Mouse (Mus musculus): ENCODE measurements around the gene Nckap5.
"Not testable (repeated sequence)": the region's sequence is repeated elsewhere in the genome, so short reads cannot be mapped to it uniquely, and the experiment has no call there.

The Nckap5 gene

DNA sequence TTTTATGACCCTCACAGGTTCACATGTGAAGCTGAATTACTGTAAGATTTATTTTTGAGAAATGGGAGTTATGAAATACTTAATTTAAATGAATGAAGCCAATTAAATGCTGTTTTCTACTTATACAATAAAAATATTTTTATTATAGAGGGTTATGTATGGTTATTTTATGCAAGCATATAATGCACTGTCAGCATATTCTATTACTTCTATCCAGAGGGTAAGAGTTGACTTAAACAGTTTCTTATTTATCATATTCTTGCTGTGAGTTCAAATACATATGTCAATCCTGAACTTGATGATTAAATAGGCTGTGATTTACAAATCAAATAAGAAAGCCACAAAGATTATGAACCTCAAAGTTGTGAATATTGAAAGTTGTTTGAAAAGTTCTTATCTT is 633.7 kb downstream of the Nckap5 start:
- no peak for DNase-seq (ENCODE audit: low read depth, low spot score)

DNA sequence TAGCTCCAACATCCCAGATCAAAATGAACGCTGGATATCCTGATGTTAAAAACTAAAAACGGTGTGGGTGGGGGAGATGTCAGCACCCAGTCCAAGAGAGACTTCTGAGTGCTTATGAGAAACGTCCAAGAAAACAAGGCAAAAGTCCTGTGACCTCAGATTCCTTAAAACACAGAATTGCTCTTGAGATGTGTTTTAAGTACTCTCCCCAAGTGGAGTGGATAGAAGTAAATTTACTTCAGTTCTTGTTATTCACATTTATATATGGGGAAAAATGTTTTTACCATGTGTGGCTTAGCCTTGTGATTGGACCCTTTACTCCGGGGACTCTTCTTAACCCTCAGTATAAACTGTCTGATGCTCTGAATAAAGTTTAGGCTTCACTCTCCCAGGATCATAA is 640.2 kb downstream of the Nckap5 start:
- DNase-seq (ENCODE audit: low read depth, low spot score): no peak

DNA sequence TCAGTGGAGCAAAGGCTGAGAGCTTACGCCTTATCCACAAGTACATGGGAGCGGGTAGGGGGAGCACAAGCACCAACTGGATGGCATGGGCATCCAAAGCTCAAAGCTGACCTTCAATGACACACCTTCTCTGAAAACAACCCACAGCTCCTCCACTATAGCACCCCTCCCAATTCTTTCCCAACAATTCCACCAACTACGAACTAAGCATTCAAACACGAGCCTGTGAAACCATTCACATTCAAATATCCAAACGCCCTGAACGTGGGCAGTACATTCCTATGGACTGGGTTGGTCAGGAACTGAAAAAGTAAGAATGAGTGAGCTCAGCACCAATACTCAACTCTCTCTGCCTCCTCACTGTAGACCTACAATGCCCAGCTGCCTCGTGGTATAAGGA is 646.8 kb downstream of the Nckap5 start:
- peak; percentile 39 for DNase-seq (ENCODE audit: low read depth, low spot score)

DNA sequence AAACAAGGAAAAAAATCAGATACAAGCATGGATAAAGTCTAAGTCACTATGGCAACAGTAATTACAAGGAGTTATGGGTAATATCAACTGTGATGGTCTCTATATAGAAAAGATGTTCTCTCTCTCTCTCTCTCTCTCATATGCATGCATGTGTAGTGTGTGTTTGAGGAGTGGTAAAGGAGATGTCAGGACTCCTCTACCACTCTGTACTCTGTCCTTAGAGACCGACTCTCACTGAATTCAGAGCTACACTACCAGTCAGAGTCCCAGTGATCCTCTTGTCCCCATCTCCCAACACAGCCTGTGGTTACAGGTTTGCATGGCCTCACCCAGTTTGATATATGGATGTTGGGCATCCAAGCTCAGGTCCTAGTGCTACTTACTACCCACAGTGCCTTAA is 662.0 kb downstream of the Nckap5 start:
- no peak for DNase-seq (ENCODE audit: low read depth, low spot score)

DNA sequence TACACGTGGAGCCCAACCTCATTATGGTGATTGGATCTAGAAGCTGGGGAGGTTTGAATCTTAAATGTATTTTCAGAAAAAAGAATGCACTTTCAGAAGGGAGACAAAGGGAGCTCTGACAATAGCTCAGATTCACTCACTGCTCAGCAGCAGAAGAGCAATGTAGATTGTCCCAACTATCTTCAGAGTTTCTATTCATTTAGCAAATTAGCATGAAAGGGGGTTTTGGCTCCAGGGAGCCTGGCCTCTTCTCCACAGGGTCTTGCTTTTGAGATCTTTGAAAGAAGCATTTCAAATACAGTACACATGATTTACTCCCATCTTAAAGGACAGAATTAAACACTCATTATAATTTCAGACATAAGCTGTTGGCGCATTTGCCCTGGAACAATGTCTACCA is 662.5 kb downstream of the Nckap5 start:
- no peak for DNase-seq (ENCODE audit: low read depth, low spot score)

DNA sequence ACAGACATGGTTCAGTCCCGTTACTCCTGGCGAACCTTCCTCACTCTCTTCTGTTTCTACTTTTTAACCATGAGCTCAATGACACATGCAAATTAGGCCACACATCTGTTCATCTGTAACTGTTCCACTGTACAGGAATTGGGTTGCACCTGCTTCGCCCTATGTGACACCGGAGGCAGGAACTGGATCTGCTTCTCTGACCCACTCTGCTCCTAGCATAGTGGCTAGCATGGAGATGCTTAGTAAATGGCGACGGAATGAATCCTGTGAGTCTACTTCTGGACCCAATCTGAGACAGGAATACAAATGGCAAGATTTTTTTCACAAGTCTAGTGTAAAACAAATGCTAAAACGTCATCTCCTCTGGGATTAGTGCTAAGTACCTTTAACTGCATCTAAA is 663.1 kb downstream of the Nckap5 start:
- no peak for DNase-seq (ENCODE audit: low read depth, low spot score)

DNA sequence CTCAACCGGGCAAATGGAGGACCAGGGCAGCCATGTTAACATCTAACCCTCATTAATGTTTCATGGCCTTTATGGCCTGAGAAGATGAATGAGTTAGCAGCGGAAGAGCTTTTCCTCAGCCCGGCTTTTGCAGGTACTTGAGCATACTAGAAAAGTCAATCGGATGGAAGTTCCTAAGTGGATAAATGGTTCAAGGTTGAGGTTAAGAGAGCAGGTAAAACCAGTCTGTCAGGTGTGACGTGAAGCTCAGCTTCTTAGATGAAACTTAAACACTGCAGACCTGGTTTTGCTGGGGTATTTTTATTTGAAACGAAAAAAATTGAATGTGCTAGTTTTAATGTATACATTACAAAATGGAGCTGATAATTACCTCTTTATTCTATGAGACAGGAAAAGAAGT is 671.3 kb downstream of the Nckap5 start:
- no peak for DNase-seq (ENCODE audit: low read depth, low spot score)

DNA sequence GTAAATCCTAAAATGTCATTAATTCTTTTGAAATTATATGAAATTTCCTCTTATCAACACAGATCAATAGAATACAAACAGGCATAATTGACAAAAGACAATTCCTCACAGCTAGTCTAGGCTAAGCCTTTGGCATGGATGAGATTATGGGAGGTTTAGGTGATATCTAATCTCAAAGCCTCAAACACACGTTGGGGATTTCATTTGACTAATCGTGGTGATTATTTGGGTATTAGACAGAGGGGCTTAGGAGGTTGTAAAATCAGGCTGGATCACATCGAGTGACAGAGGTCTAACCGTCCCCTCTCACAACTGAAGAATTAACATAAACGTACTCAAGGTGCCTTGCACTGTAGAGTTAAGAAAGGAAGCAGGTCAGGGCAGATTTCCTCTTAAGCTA is 674.8 kb downstream of the Nckap5 start:
- no peak for DNase-seq (ENCODE audit: low read depth, low spot score)

DNA sequence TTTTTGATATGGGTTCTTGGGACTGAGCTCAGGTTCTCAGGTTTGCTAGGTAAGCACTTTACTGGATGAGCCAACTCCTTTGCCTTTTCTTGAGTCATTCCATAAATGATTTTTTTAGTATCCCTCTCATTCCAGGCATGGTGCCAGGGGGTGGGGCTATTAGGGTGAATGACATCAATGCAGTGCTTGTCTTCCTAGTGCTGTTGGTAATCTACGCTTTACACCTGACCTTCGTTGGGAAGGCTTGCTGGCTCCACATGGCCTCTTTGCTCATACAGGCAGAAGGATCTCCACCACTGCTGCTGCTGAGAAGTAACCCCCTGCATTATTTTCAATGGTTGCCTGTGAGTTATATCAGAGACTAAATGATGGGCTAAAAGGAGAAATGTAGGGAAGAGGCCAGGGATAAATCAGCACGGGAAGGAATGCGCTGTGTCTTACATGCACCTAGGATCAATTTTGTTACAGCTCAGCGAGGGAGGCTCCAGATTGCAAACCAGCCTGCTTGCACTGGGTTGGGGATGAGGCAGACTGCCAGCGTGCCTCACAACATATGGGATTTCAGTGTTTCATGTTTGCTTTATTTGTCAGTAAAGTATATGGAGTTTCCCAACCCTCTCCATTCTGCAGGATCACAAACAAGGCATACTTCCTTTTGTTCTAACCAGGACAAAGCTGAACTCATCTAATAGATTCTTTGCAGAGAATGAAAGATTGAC is 676.9 kb downstream of the Nckap5 start:
- DNase-seq (ENCODE audit: low read depth, low spot score): no peak

DNA sequence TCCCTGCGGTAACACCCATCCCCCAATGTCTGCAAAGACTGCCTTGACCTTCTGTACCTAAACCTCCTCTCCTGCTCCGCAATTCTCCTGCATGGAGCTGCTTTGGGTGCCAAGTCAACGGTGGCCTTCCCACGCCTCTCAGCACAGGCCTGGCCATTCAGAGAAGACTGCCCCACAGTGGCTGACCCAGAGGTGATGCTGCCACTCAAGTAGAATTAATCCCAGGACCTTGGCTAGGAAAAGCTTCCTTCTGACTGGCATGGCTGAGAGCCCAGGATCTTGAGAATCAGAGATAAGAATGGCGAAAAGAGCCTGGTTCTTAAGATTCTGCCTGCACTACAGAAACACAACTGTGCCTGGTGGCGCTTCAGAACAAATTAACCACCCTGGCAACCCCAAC is 678.4 kb downstream of the Nckap5 start:
- no peak for DNase-seq (ENCODE audit: low read depth, low spot score)

DNA sequence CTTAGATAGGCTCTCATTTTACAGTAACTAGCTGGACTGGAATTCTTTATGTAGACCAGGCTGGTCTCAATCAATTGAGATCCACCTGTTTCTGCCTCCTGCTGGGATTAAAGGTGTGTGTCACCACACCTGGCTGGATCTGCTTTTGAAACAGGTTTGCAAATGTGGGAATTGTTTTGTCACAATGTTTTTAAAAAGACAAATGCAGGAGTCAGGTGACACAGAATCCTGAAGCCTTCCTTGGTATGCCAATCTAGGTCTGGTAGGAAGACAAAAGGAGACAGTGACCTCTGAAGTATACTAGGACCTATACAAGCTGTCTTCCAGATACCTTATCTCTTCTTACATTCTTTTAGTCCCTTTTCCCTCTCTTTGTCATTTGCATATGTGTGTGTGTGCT is 680.6 kb downstream of the Nckap5 start:
- DNase-seq (ENCODE audit: low read depth, low spot score): peak; percentile 55

DNA sequence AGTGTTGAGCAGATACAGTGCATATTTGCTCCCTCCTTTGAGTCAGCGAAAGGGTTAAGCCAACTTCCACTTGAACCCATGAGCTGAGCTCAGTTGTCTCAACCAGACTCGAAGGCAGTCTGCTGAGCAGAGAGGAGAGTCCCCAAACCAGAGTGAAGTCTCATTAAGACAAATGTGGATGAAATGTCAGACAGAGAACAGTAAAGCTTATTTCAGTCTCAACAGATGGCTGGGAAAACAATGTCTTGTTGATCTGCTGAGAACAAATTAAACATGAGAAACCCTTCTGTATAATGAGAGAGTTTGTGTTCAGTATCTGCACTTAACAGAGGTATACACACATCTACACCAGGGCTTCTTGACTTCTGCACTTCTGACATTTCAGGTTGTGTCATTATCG is 694.9 kb downstream of the Nckap5 start:
- DNase-seq (ENCODE audit: low read depth, low spot score): no peak

DNA sequence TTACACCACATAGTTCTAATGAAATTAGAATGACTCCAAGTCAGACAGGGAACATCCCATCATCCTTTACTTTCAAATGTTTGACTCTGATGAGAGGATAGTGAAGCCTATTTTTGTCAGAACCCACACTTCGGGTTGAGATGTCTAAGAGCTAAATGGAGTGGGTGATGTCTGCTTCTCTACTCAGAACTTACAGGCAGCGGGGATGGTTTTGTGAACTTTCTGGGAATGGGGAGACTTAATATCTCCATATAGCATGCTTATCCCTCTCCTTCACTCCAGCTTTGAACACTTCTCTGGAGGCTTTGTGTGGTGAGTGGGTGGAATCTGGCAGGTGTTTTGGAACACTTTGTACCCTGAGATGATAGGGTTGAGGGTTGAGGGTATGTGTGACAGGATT is 698.3 kb downstream of the Nckap5 start:
- no peak for DNase-seq (ENCODE audit: low read depth, low spot score)

DNA sequence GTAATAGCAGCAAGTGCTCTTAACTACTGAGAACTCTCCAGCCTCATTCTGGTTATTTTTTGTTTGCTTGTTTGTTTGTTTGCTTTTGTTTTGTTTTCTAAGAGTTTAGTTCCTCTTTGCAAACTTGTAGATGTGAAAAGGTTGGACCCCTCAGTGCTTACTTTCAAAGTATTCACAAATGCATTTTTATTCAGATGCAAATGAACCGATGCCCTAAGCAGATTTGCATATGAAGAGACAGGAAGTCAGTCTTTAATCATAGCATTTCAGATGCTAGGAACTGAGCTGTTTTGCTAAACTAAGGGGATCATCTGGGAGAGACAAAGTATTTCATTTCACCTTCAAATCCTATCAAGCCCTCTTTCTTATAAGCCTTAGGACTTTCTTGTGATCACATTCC is 701.5 kb downstream of the Nckap5 start:
- DNase-seq (ENCODE audit: low read depth, low spot score): peak; percentile 93

DNA sequence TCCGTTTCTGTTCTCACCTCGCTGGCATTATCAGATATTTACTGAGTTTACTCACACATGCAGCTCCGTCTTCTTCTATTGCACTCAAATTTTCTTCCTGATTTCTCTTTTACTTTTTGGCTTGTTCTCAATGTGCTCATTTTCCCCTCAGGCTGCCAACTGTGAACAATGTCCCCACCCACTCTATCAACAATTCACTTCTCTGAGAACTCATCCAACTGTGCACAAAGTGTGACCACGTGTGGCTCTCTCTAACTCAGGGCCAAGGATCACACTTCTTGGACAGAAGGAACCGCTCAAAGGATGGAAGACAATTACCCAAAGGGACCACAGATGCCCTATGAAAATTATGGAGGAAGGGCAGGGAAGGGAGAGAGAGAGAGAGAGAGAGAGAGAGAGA is 707.5 kb downstream of the Nckap5 start:
- no peak for DNase-seq (ENCODE audit: low read depth, low spot score)

DNA sequence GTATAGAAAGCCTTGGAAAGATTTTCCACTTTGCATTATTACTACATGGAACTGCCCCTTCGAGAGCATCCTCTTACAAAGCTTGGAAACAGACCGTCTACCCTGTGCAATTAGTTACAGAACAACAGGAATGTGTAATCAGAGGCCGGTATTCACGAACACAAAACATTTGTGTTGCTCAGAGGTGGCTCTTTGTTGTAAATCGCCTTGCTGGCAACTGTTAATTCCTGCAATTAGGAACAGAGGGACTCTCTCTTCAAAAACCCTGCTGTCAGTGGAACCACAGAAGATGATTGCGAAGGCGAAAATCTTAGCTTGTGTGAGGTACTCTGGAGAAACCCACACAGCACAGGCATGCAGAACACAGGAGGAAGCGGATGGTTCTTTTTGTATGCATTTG is 710.1 kb downstream of the Nckap5 start:
- no peak for DNase-seq (ENCODE audit: low read depth, low spot score)

DNA sequence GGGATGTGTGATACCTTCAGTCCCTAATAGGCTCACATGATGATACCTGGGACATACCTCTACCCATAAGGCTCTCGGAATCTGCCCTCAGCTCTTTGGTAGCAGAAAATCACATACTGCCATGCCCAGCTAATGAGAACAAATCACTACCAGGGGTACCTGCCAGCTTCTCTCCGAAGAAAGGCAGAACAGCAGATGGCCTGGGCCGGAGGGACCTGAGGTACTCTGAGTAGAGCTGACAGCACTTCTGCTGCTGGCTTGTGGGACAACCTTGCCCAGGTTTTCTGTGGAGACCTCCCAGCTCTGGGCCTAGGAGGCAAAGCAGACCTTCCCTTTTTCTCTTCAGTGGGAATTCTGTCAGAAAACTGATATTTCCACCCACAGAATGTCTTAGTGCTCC is 714.6 kb downstream of the Nckap5 start:
- no peak for DNase-seq (ENCODE audit: low read depth, low spot score)

DNA sequence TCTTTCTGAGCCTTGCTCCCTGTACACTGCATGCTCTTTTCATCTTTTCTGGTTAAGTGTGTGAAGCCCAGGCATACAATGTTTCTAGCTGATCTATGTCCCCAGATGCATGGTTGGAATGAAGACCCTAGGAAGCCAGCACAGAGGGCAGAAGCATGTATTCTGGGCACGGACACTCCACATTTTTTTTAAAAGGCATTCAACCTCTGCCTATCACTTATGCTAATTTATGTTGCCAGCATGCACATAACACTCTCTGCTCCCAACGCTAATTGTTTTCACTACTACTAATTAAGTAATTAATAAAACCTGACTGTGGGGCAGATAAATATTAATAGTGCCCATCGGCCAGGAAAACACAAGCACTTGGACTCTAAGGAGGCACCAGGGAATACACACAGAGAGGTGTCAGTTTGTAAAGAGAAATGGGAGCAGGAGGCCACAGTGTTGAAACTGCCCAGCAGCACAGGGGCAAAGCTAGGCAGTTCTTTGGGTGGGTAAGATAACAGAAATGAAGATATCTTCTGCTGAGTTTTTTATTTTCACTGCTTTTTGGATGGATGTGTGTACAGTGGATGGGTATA is 724.8 kb downstream of the Nckap5 start:
- no peak for DNase-seq (ENCODE audit: low read depth, low spot score)

DNA sequence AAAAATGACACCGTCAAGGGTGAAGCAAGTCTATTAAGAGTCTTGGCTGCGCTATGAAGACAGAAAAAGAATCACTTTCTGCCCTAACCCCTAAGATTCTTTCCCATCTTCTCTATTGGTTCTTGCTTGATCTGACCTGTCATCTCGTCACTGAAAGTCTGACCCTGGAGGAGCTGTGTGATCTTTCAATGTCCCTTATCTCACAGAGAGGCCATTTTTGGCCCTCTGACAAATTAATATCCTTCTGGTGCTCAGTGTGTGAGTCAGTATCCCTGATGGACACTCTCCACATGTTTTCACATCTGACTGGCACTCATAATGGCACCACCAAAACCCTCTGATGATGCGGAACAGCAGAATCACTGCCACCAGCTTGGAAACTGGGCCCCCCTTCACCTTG is 736.3 kb downstream of the Nckap5 start:
- DNase-seq (ENCODE audit: low read depth, low spot score): no peak

DNA sequence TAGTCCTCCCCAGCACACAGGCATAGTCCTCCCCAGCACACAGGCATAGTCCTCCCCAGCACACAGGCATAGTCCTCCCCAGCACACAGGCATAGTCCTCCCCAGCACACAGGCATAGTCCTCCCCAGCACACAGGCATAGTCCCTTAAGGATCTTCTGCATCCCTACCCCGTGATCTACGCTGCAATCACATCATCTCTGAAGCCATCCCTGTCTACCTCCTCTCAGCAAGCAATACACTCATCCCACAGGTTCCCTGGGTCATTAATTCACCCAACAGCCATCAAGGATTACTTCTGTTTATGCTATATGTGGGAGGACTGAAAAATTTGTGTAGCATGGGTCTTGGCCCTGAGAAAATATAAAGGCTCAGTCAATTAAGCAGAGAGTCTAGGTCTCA is 738.6 kb downstream of the Nckap5 start:
- DNase-seq (ENCODE audit: low read depth, low spot score): not testable (repeated sequence)

DNA sequence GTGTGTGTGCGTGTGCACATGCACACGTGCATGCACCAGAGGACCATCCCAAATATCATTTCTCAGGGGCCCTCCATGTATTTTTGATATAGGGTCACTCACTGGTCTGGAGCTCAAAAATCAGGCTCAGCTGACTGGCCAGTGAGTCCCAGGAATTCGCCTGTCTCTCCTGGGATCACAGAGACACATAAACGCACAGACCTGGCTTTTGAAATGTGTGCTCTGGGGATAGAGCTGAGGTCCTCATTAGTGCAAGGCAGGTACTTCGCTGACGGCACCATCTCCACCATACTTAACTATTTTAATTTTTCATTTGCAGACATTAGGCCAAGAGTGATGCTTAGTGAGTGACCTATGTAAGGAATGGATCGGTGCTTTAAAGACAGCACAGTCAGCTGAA is 743.4 kb downstream of the Nckap5 start:
- no peak for DNase-seq (ENCODE audit: low read depth, low spot score)

DNA sequence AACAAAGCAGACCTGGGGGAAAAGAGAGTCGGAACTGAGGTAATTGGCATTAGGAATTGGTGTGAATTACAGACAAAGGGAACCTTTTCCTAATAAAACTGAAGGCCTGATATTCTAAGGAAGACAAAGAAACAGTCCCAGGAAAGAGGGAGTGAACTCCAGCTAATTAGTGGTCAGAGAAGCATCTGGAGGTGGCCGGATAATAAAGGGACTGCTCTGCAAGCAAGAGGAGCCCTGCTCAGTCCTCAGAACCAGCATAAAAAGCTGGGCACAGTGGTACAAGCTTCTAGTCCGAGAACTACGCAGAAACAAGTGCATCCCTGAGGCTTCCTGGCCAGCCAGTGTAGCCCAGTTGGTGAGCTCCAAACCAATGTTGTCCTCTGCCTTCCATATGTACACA is 754.3 kb downstream of the Nckap5 start:
- DNase-seq (ENCODE audit: low read depth, low spot score): no peak

DNA sequence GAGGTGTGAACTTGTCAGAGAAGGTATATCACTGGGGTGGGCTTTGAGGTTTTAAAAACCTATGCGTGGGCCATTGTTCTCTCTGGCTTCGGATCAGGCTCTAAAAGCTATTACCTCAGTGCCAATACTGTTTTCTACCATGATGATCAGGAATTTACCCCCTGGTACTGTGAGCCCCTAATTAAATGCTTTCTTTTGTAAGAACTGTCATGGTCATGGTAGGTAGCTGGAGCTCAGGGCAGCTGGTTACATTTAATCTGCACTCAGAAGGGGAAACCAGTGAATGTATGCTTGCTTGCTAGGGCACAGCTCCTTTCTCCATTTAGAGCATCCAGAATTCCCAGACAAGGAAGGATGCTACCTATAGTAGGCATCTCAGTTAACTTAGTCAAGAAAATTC is 759.7 kb downstream of the Nckap5 start:
- no peak for DNase-seq (ENCODE audit: low read depth, low spot score)

DNA sequence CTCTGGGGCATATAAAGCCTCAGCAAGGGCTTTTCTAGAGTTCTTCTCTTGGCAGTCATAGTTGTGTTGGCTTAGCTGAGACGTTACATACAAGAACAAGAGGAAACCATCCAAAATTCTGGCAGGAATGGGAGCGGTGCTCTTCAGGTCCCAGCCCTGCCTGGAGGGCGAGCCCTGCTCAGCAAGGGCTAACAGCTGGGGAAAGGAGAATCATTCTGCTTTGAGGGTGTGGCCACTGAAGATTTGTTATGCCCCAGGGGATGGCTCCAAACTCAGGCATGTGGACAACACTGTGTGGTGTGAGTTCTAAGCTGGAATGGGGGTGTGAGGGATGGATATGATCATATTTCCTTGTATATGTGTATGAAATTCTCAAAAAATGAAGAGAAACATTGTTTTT is 779.1 kb downstream of the Nckap5 start:
- DNase-seq (ENCODE audit: low read depth, low spot score): peak; percentile 34

Measured in ES-CJ7 (cell line).